Mouse (Mus musculus) duodenum, adult 2 months (tissue): ENCODE results near the gene Eno2. TPM values are rescaled to one million over a fixed set of nuclear protein-coding genes. Genes with fewer than 3 reads are reported as not detected.

Experiments used
- polyA plus RNA-seq: library from polyadenylated mRNA; depleted of rRNA; stranded (reverse); fragments of >200 nt; gene quantifications from 2 replicates; pipeline ENCODE4 v1.2.3, GENCODE M21; 2012; ENCODE audit warnings: low replicate concordance; rRNA removed

The Eno2 gene
- 2.6 and 3.2 TPM in 2 replicates for polyA plus RNA-seq

GRCm38 (mm10) chr6:124769101-124769765 is at the start of gene Eno2:
Gene Eno2 (minus strand): TSS chr6:124769673.

GRCm38 (mm10) chr6:124813933-124814332 is 44.5 kb upstream of the Eno2 start, which contains the start of gene Tpi1:
Gene Tpi1 (minus strand): TSS chr6:124814296.

GRCm38 (mm10) chr6:124808358-124809012 is 39.0 kb upstream of the Eno2 start, which contains the start of gene Spsb2:
Gene Spsb2 (plus strand): TSS chr6:124808661.

GRCm38 (mm10) chr6:124779222-124779983 is 9.9 kb upstream of the Eno2 start, which contains the start of gene Lrrc23:
Gene Lrrc23 (minus strand): TSS chr6:124779727.

GRCm38 (mm10) chr6:124755831-124756595 is 13.5 kb downstream of the Eno2 start, which contains the start of the genes Gm45234 and Atn1:
Gene Gm45234 (minus strand): TSS chr6:124756021.
Gene Atn1 (minus strand): TSS chr6:124756524.

GRCm38 (mm10) chr6:124740888-124741761 is 28.3 kb downstream of the Eno2 start, which contains the start of gene Grcc10:
Gene Grcc10 (minus strand): TSS chr6:124741374.

GRCm38 (mm10) chr6:124738511-124739023 is 30.9 kb downstream of the Eno2 start, which contains the start of gene Ptpn6:
Gene Ptpn6 (minus strand): TSS chr6:124738714.

GRCm38 (mm10) chr6:124711824-124712782 is 57.4 kb downstream of the Eno2 start, which contains the start of the genes Emg1 and Phb2:
Gene Emg1 (minus strand): TSS chr6:124712178.
Gene Phb2 (plus strand): TSS chr6:124712336.

Other genes with a start within 250 kb of the Eno2 start
- gene C1s1, start 227.3 kb downstream of the Eno2 start, polyA plus RNA-seq = 5.4 and 8.8 TPM in 2 replicates
- not detected in 2 replicates for gene C1rb, start 199.4 kb downstream of the Eno2 start, polyA plus RNA-seq
- gene C1s2, start 133.6 kb downstream of the Eno2 start, polyA plus RNA-seq = not detected in 2 replicates
- 200 and 320 TPM in 2 replicates for gene Lpcat3, start 106.6 kb downstream of the Eno2 start, polyA plus RNA-seq
- gene Emg1, start 57.5 kb downstream of the Eno2 start, polyA plus RNA-seq = 21.0 and 23.1 TPM in 2 replicates
- 163 and 179 TPM in 2 replicates for gene Phb2, start 57.3 kb downstream of the Eno2 start, polyA plus RNA-seq
- gene Ptpn6, start 31.0 kb downstream of the Eno2 start, polyA plus RNA-seq = 18.0 and 22.1 TPM in 2 replicates
- gene Grcc10, start 28.3 kb downstream of the Eno2 start, polyA plus RNA-seq = 113 and 151 TPM in 2 replicates
- gene Gm45234, start 13.7 kb downstream of the Eno2 start, polyA plus RNA-seq = not detected in 2 replicates
- gene Atn1, start 13.1 kb downstream of the Eno2 start, polyA plus RNA-seq = 60.0 and 70.5 TPM in 2 replicates
- gene Lrrc23, start 10.1 kb upstream of the Eno2 start, polyA plus RNA-seq = 0.09 and 0.30 TPM in 2 replicates
- 21.3 and 42.0 TPM in 2 replicates for gene Spsb2, start 39.0 kb upstream of the Eno2 start, polyA plus RNA-seq
- gene Tpi1, start 44.6 kb upstream of the Eno2 start, polyA plus RNA-seq = 448 and 753 TPM in 2 replicates
- 41.6 and 63.1 TPM in 2 replicates for gene Usp5, start 59.8 kb upstream of the Eno2 start, polyA plus RNA-seq
- gene Cdca3, start 59.9 kb upstream of the Eno2 start, polyA plus RNA-seq = 53.1 and 53.5 TPM in 2 replicates
- 0.14 and 0.31 TPM in 2 replicates for gene Gnb3, start 70.6 kb upstream of the Eno2 start, polyA plus RNA-seq
- 5.8 and 11.2 TPM in 2 replicates for gene P3h3, start 88.1 kb upstream of the Eno2 start, polyA plus RNA-seq
- 0.65 and 1.6 TPM in 2 replicates for gene Gpr162, start 94.3 kb upstream of the Eno2 start, polyA plus RNA-seq
- 2.8 and 4.7 TPM in 2 replicates for gene Cd4, start 118.5 kb upstream of the Eno2 start, polyA plus RNA-seq
- gene Lag3, start 142.0 kb upstream of the Eno2 start, polyA plus RNA-seq = 3.0 and 7.5 TPM in 2 replicates
- gene Ptms, start 150.4 kb upstream of the Eno2 start, polyA plus RNA-seq = 874 and 2,100 TPM in 2 replicates
- gene Mlf2, start 161.7 kb upstream of the Eno2 start, polyA plus RNA-seq = 369 and 581 TPM in 2 replicates
- 120 and 168 TPM in 2 replicates for gene Cops7a, start 195.9 kb upstream of the Eno2 start, polyA plus RNA-seq
- 3.2 and 4.2 TPM in 2 replicates for gene Pianp, start 227.0 kb upstream of the Eno2 start, polyA plus RNA-seq
- gene Zfp384, start 239.5 kb upstream of the Eno2 start, polyA plus RNA-seq = 34.6 and 47.6 TPM in 2 replicates